Mouse (Mus musculus) MEL (cell line): ENCODE data around the gene Ttll8. TPM values are rescaled to one million over a fixed set of nuclear protein-coding genes. Genes with fewer than 3 reads are reported as not detected.

ENCODE experiments used
- DNase-seq: peaks from one replicate; pipeline ENCODE4 v3.0.0; 2011; ENCODE audit warnings: low read depth, low spot score
- H3K27ac ChIP-seq: 2 replicates; pipeline ENCODE4 v1.5.1; 2012; ENCODE audit warnings: low read depth, mild to moderate bottlenecking, control low read depth, low read length, moderate library complexity; ENCODE audit not compliant: control insufficient read depth
- H3K27me3 ChIP-seq, 2 experiments: fragments of 150-350 bp in 1 of 2; sonication (generic) in 1 of 2; 2 replicates each; pipeline ENCODE4 v1.6.1; 2012; ENCODE audit warnings: low read length in 2 of 2, mild to moderate bottlenecking in 2 of 2, improper control_type of control experiment in 1 of 2, moderate library complexity in 1 of 2; ENCODE audit not compliant: insufficient read depth in 2 of 2, control insufficient read depth in 1 of 2
- H3K36me3 ChIP-seq, 2 experiments: 2 replicates each; pipeline ENCODE4 v1.6.1; 2012 to 2014; ENCODE audit warnings: low read length in 2 of 2, improper control_type of control experiment in 1 of 2, inconsistent platforms in 1 of 2, mild to moderate bottlenecking in 1 of 2; ENCODE audit not compliant: insufficient read depth in 2 of 2, control insufficient read depth in 1 of 2
- H3K4me1 ChIP-seq, 2 experiments: fragments of 150-350 bp in 1 of 2; sonication (generic) in 1 of 2; 2 replicates each; pipeline ENCODE4 v1.6.1; 2012; ENCODE audit warnings: low read length in 2 of 2, improper control_type of control experiment in 1 of 2, mild to moderate bottlenecking in 1 of 2; ENCODE audit not compliant: insufficient read depth in 2 of 2, control insufficient read depth in 1 of 2
- H3K4me3 ChIP-seq, 2 experiments: fragments of 150-350 bp in 1 of 2; sonication (generic) in 1 of 2; 2 replicates each; pipeline ENCODE4 v1.5.1; 2012; ENCODE audit warnings: low read depth in 2 of 2, low read length in 2 of 2, mild to moderate bottlenecking in 2 of 2, moderate library complexity in 2 of 2, control low read depth in 1 of 2, improper control_type of control experiment in 1 of 2; ENCODE audit not compliant: control insufficient read depth in 1 of 2, insufficient read depth in 1 of 2
- H3K79me2 ChIP-seq: 2 replicates; pipeline ENCODE4 v1.6.1; 2012; ENCODE audit warnings: mild to moderate bottlenecking, low read length, moderate library complexity; ENCODE audit not compliant: control insufficient read depth, poor library complexity, insufficient read depth
- H3K9ac ChIP-seq: 2 replicates; pipeline ENCODE4 v1.6.1; 2012; ENCODE audit warnings: low read depth, mild to moderate bottlenecking, control low read depth, low read length, moderate library complexity; ENCODE audit not compliant: control insufficient read depth, poor library complexity, severe bottlenecking
- H3K9me3 ChIP-seq: fragments of 150-350 bp; sonication (generic); replicated peaks from 2 replicates; pipeline ENCODE4 v1.6.1; 2012; ENCODE audit warnings: mild to moderate bottlenecking, low read length, improper control_type of control experiment, moderate library complexity; ENCODE audit not compliant: insufficient read depth
- BHLHE40 ChIP-seq: IDR thresholded peaks from 2 replicates; pipeline ENCODE4 v1.6.1; 2012; ENCODE audit warnings: low read depth, mild to moderate bottlenecking, inconsistent platforms, low read length, improper control_type of control experiment, borderline replicate concordance
- CHD1 ChIP-seq: IDR thresholded peaks from 2 replicates; pipeline ENCODE4 v1.6.1; 2012; ENCODE audit warnings: low read depth, mild to moderate bottlenecking, inconsistent platforms, low read length, improper control_type of control experiment
- CTCF ChIP-seq, 3 experiments: IDR thresholded peaks in 2 of 3; conservative IDR thresholded peaks in 1 of 3; 2 replicates each; pipeline ENCODE4 v1.5.1; 2011 to 2012; ENCODE audit warnings: low read length in 3 of 3, low read depth in 2 of 3, mild to moderate bottlenecking in 2 of 3, improper control_type of control experiment in 1 of 3, inconsistent platforms in 1 of 3, mixed read lengths in 1 of 3, moderate library complexity in 1 of 3; ENCODE audit not compliant: control insufficient read depth in 1 of 3, insufficient read depth in 1 of 3, poor library complexity in 1 of 3, severe bottlenecking in 1 of 3
- EP300 ChIP-seq, 2 experiments: IDR thresholded peaks; 2 replicates each; pipeline ENCODE4 v1.6.1; 2011; ENCODE audit warnings: improper control_type of control experiment in 2 of 2, low read length in 2 of 2, low read depth in 1 of 2, mild to moderate bottlenecking in 1 of 2
- ETS1 ChIP-seq: IDR thresholded peaks from 2 replicates; pipeline ENCODE4 v1.6.1; 2012; ENCODE audit warnings: low read depth, mild to moderate bottlenecking, inconsistent platforms, low read length, improper control_type of control experiment, moderate library complexity
- KAT2A ChIP-seq: conservative IDR thresholded peaks from 2 replicates; pipeline ENCODE4 v1.6.1; 2012; ENCODE audit warnings: low read depth, low read length, improper control_type of control experiment, inconsistent platforms
- MAZ ChIP-seq: IDR thresholded peaks from 2 replicates; pipeline ENCODE4 v1.6.1; 2012; ENCODE audit warnings: low read depth, mild to moderate bottlenecking, inconsistent platforms, low read length, improper control_type of control experiment
- MEF2A ChIP-seq: IDR thresholded peaks from 2 replicates; pipeline ENCODE4 v1.6.1; 2014; ENCODE audit warnings: low read depth, mild to moderate bottlenecking, inconsistent platforms, low read length, improper control_type of control experiment; ENCODE audit not compliant: poor library complexity, insufficient replicate concordance, severe bottlenecking; ENCODE audit errors: extremely low read depth
- MXI1 ChIP-seq: IDR thresholded peaks from 2 replicates; pipeline ENCODE4 v1.6.1; 2011; ENCODE audit warnings: mild to moderate bottlenecking, low read depth, low read length, improper control_type of control experiment
- MYB ChIP-seq: IDR thresholded peaks from 2 replicates; pipeline ENCODE4 v1.6.1; 2011; ENCODE audit warnings: mild to moderate bottlenecking, low read depth, low read length, improper control_type of control experiment
- MYC ChIP-seq: IDR thresholded peaks from 2 replicates; pipeline ENCODE4 v1.6.1; 2011; ENCODE audit warnings: low read depth, mild to moderate bottlenecking, low read length, improper control_type of control experiment, moderate library complexity
- POLR2A ChIP-seq, 2 experiments: IDR thresholded peaks; 2 replicates each; pipeline ENCODE4 v1.6.1; 2011 to 2012; ENCODE audit warnings: low read length in 2 of 2, mild to moderate bottlenecking in 2 of 2, control low read depth in 1 of 2, improper control_type of control experiment in 1 of 2, low read depth in 1 of 2, moderate library complexity in 1 of 2; ENCODE audit not compliant: control insufficient read depth in 1 of 2, insufficient read depth in 1 of 2, poor library complexity in 1 of 2
- POLR2AphosphoS2 ChIP-seq: IDR thresholded peaks from 2 replicates; pipeline ENCODE4 v1.6.1; 2011; ENCODE audit warnings: low read length, improper control_type of control experiment
- POLR2AphosphoS5 ChIP-seq: IDR thresholded peaks from 2 replicates; pipeline ENCODE4 v1.6.1; 2012; ENCODE audit warnings: low read depth, borderline replicate concordance, mild to moderate bottlenecking, inconsistent platforms, low read length, moderate library complexity, mixed read lengths
- RAD21 ChIP-seq: IDR thresholded peaks from 2 replicates; pipeline ENCODE4 v1.6.1; 2011; ENCODE audit warnings: mild to moderate bottlenecking, low read depth, low read length, improper control_type of control experiment
- SIN3A ChIP-seq: IDR thresholded peaks from 2 replicates; pipeline ENCODE4 v1.6.1; 2012; ENCODE audit warnings: low read length, improper control_type of control experiment, inconsistent platforms
- SMC3 ChIP-seq: IDR thresholded peaks from 2 replicates; pipeline ENCODE4 v1.6.1; 2011; ENCODE audit warnings: low read depth, low read length, improper control_type of control experiment
- TCF12 ChIP-seq: IDR thresholded peaks from 2 replicates; pipeline ENCODE4 v1.6.1; 2014; ENCODE audit warnings: low read depth, mild to moderate bottlenecking, inconsistent platforms, low read length, improper control_type of control experiment, moderate library complexity
- USF2 ChIP-seq, 2 experiments: IDR thresholded peaks; 2 replicates each; pipeline ENCODE4 v1.6.1; 2011 to 2012; ENCODE audit warnings: improper control_type of control experiment in 2 of 2, low read length in 2 of 2, borderline replicate concordance in 1 of 2, inconsistent platforms in 1 of 2, low read depth in 1 of 2, mild to moderate bottlenecking in 1 of 2; ENCODE audit not compliant: insufficient read depth in 1 of 2
- ZC3H11A ChIP-seq: IDR thresholded peaks from 2 replicates; pipeline ENCODE4 v1.6.1; 2012; ENCODE audit warnings: low read depth, mild to moderate bottlenecking, inconsistent platforms, low read length, improper control_type of control experiment
- ZKSCAN1 ChIP-seq: IDR thresholded peaks from 2 replicates; pipeline ENCODE4 v1.6.1; 2012; ENCODE audit warnings: low read depth, mild to moderate bottlenecking, inconsistent platforms, low read length, improper control_type of control experiment, moderate library complexity
- polyA plus RNA-seq, 2 experiments: library from polyadenylated mRNA; stranded (reverse) in 1 of 2; unstranded in 1 of 2; fragments of >175 nt in 1 of 2; fragments of >200 nt in 1 of 2; gene quantifications; 2 replicates each; pipeline versions ENCODE4 v1.2.1 to v1.2.4; 2012; ENCODE audit warnings: low replicate concordance in 2 of 2, low read depth in 1 of 2; ENCODE audit not compliant: insufficient read length in 2 of 2, insufficient read depth in 1 of 2, missing spikeins in 1 of 2
- total RNA-seq: library from RNA; depleted of rRNA; stranded (reverse); fragments of 300-350 nt; gene quantifications from 2 replicates; pipeline ENCODE4 v1.2.3, GENCODE M21; 2012

Gene Ttll8
- total and polyA plus RNA-seq, 3 experiments: not detected

DNA sequence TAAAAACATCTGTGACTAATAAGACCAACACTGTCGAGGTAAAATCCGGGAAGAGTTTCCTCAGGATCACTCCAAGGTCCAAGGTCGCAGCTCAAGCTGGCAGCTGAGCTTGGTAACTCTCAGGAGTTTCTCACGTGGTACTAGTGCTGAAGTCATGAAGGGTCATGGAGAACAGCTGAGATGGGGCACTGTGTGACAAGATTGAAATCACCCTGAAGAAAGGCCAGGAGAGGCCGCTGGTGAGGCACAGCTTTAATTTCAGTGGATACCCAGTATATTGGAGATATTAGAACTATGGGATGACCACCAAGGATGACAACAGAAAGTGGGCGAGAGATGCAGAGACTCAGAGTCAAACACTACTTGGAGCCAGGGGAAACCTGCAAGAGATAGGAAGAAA lies 7.4 kb downstream of the Ttll8 start:
- Histone ChIP-seq H3K9me3 (no peaks in the 10 kb centered on the region), H3K36me3 (no peaks in the 10 kb centered on the region), H3K79me2 (no peaks in the 10 kb centered on the region), H3K4me1 (no peaks in the 10 kb centered on the region), H3K27me3 (peaks cover 0 to 12% of the 10 kb centered on the region in 2 experiments), H3K9ac (no peak overlapping the region), H3K4me3 (no peak overlapping the region), H3K27ac (no peak overlapping the region)
- DNase-seq: peak; percentile 5
- peak in 2 of 3 experiments; percentile 24 to 37; a peak in 3 of 6 replicates for TF ChIP-seq CTCF (IDR thresholded peaks at IDR 0.05 in 2 of 3, conservative IDR thresholded peaks at IDR 0.05 in 1 of 3; ENCODE audit: control insufficient read depth in 1 of 3, insufficient read depth in 1 of 3, low read depth in 2 of 3, low read length in 3 of 3, poor library complexity in 1 of 3, severe bottlenecking in 1 of 3)
- peak; percentile 29 for TF ChIP-seq RAD21
- no peak for TF ChIP-seq MEF2A
- peak; percentile 36 for TF ChIP-seq SMC3

DNA sequence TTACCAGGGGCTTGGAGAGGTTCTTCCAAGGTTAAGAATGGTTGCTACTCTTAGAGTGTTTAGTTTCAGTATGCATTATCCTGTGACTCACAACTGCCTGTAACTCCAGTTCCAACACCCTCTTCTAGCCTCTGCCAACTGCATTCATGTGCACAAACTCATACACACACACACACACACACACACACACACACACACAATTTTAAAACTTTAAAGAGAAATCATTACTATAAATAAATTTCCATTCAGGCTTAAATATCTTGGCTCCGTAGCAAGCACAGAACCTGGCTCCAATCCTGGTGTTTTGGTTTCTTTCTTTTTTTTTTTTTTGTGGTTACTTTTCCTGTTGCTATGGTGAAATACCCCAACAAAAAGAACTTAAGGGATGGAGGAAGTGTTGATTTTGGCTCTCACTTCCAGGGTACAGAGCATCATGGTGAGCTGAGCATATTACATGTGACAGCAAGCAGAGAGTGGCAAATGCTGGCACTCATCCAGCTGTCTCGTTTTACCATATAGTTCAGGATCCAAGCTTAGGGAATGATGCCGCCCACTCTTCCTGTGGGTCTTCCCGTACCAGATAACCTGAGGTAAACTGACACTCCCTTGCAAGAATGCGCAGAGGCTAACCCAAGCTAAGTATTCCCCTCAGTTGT lies 10.2 kb downstream of the Ttll8 start:
- Histone ChIP-seq H3K9me3 (no peaks in the 10 kb centered on the region), H3K36me3 (no peaks in the 10 kb centered on the region), H3K27ac (no peak overlapping the region), H3K9ac (no peak overlapping the region), H3K27me3 (peaks cover 0 to 12% of the 10 kb centered on the region in 2 experiments), H3K4me1 (no peaks in the 10 kb centered on the region), H3K4me3 (no peak overlapping the region), H3K79me2 (no peaks in the 10 kb centered on the region)
- TF ChIP-seq CHD1 (no peak), ETS1 (no peak), CTCF (IDR thresholded peaks at IDR 0.05 in 2 of 3, conservative IDR thresholded peaks at IDR 0.05 in 1 of 3; ENCODE audit: control insufficient read depth in 1 of 3, insufficient read depth in 1 of 3, low read depth in 2 of 3, low read length in 3 of 3, poor library complexity in 1 of 3, severe bottlenecking in 1 of 3) (no peak), MXI1 (no peak), MYB (no peak), POLR2AphosphoS2 (no peak), SIN3A (no peak), ZC3H11A (no peak), POLR2A (IDR thresholded peaks at IDR 0.05; ENCODE audit: control insufficient read depth in 1 of 2, insufficient read depth in 1 of 2, low read depth in 1 of 2, low read length in 2 of 2, poor library complexity in 1 of 2) (no peak), MYC (no peak), TCF12 (no peak), KAT2A (no peak), EP300 (IDR thresholded peaks at IDR 0.05; ENCODE audit: low read depth in 1 of 2, low read length in 2 of 2) (no peak), MEF2A (no peak), BHLHE40 (no peak), ZKSCAN1 (no peak), USF2 (IDR thresholded peaks at IDR 0.05; ENCODE audit: borderline replicate concordance in 1 of 2, insufficient read depth in 1 of 2, low read depth in 1 of 2, low read length in 2 of 2) (no peak), MAZ (no peak), SMC3 (no peak), POLR2AphosphoS5 (no peak)
- DNase-seq: no peak
